8 mouse cellular contexts compared by ENCODE assay signal in genomic region chr9:67040963-67041839, GRCm38 (mm10). TPM values are rescaled to one million over a fixed set of nuclear protein-coding genes. Genes with fewer than 3 reads are reported as not detected.
DNase-seq lines count a peak whose midpoint lies in the region; ATAC-seq and TF ChIP-seq lines count a peak whose summit lies in the region.

No protein-coding gene starts in this region.

- no peak overlapping the region; the same call in 1 of the 2 replicates for H3K9ac ChIP-seq in hindbrain, postnatal 0 days (replicated peaks; ENCODE audit: low read length)

- H3K4me3 ChIP-seq in brown adipose tissue, adult 24 weeks (ENCODE audit: insufficient read depth, low read depth, low read length): peak overlapping the region; percentile 42
- no peak overlapping the region for H3K4me3 ChIP-seq in hindbrain, postnatal 0 days (ENCODE audit: low read length)

- no peaks in the 10 kb centered on the region for H3K27me3 ChIP-seq in hindbrain, postnatal 0 days (ENCODE audit: insufficient read depth, low read length)

- no peaks in the 10 kb centered on the region for H3K9me3 ChIP-seq in hindbrain, postnatal 0 days (ENCODE audit: low read length)

- no peak for ATAC-seq in hindbrain, postnatal 0 days

- TF ChIP-seq CTCF in hindbrain, postnatal 0 days (IDR thresholded peaks at IDR 0.05; ENCODE audit: low read depth): no peak

- peak; percentile 50 for DNase-seq in embryo, embryonic 10.5 days (ENCODE audit: low spot score)
- DNase-seq in embryo, embryonic 11 days: no peak
- peak; percentile 22 for DNase-seq in hindbrain, postnatal 0 days (ENCODE audit: low spot score)
- peak; percentile 52 for DNase-seq in lung, postnatal 25 days (ENCODE audit: low spot score)
- DNase-seq in spleen, postnatal 4 days (ENCODE audit: low spot score in 2 of 2): no peak
- no peak for DNase-seq in spleen, postnatal 36 days (ENCODE audit: low spot score in 2 of 2)
- DNase-seq in cerebellum, postnatal 36 days: no peak

- 51% methylated on average over 4 of the region's 4 CpGs for WGBS in hindbrain, postnatal 0 days

- H3K27ac ChIP-seq in brown adipose tissue, adult 24 weeks (replicated peaks; ENCODE audit: low read depth, low read length): peak overlapping the region; percentile 93
- no peak overlapping the region for H3K27ac ChIP-seq in hindbrain, postnatal 0 days

- H3K4me2 ChIP-seq in hindbrain, postnatal 0 days (ENCODE audit: low read depth, low read length): peak overlapping the region; percentile 56

- peaks cover under 1% of the 10 kb centered on the region; the same call in 1 of the 2 replicates for H3K36me3 ChIP-seq in hindbrain, postnatal 0 days (ENCODE audit: insufficient read depth, low read length)

- H3K4me1 ChIP-seq in brown adipose tissue, adult 24 weeks (ENCODE audit: control insufficient read depth, insufficient read depth, insufficient read length, low read length): peaks cover 38% of the 10 kb centered on the region
- peaks cover 35% of the 10 kb centered on the region; the same call in 1 of the 2 replicates for H3K4me1 ChIP-seq in hindbrain, postnatal 0 days (ENCODE audit: insufficient read depth, low read length)

RNA-seq across cellular contexts. Expression of gene Tpm1, which starts 8.0 kb away (rescaled TPM):
- 270 and 325 TPM in 2 replicates for polyA plus RNA-seq in brown adipose tissue, adult 24 weeks (2012; ENCODE audit: insufficient read depth, insufficient read length, missing spikeins)
- 98.8 and 120 TPM in 2 replicates for total RNA-seq in hindbrain, postnatal 0 days (2014; rRNA removed)
- polyA plus RNA-seq in hindbrain, postnatal 0 days (2015; fragmentation: Nextera tagmentation; extraction: Ambion mirVana): 177 and 180 TPM in 2 replicates

Comparison
In these comparisons a context has a peak if more than half of its experiments do, and no peak if none do; other contexts are left out.
1. DNase-seq: peak in embryo, embryonic 10.5 days (single experiment), hindbrain, postnatal 0 days (single experiment) and lung, postnatal 25 days (single experiment); none in embryo, embryonic 11 days (single experiment), spleen, postnatal 4 days (0 of 2), spleen, postnatal 36 days (0 of 2) and cerebellum, postnatal 36 days (0 of 2).